Mouse (Mus musculus) bone marrow macrophage, adult 2 months (primary cell): ENCODE data around the gene Ttbk1.

Experiments
- CTCF ChIP-seq: IDR thresholded peaks from 2 replicates; pipeline ENCODE4 v1.5.1; 2012; ENCODE audit warnings: low read depth, mild to moderate bottlenecking, low read length, moderate library complexity
- POLR2A ChIP-seq: IDR thresholded peaks from 2 replicates; pipeline ENCODE4 v1.6.1; 2012; ENCODE audit warnings: mild to moderate bottlenecking, low read depth, low read length, borderline replicate concordance

- TF ChIP-seq CTCF (no peak), POLR2A (no peak)
Observed at GRCm38 (mm10) chr17:46460673-46461072, 26.8 kb downstream of the Ttbk1 start.
